Mouse (Mus musculus): ENCODE measurements at regions not wholly inside any gene's neighbourhood (a gene's known extent, or its start where the extent isn't known, plus 50 kb on each side); places are given as distances from the start of the nearest gene placed in this dataset.

DNA sequence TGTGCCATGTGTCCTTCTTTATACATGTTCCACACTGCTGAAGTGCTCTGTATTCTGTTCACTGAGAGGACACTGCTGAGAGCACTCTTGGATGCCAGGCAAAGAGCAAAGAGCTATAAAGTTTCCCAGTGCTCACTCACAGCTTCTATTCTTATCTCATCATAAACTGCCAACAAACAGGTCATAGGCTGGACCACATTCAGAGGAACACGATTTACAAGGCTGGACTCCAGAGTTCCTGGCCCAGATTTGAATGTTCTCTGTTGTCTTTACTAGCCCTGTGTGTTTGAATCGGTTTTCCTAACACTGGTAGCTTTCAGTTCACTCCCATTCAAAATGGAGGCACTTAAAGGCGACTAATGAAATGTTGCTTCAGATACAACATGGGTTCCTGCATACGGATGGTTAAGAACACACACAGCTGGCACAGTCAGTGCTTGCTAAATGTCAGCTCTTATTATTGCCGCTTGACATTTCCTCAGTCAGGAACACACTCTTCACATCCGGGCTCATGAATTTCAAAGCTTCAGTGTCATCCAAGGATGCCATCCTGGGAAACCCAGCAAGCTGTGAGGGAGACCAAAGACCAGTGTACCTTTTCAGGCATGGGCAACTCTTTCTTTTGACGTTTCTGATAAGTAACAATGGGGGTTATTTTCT lies 1203.8 kb downstream of the Gsdmc2 start:
- H3K4me3 ChIP-seq: no peak overlapping the region

DNA sequence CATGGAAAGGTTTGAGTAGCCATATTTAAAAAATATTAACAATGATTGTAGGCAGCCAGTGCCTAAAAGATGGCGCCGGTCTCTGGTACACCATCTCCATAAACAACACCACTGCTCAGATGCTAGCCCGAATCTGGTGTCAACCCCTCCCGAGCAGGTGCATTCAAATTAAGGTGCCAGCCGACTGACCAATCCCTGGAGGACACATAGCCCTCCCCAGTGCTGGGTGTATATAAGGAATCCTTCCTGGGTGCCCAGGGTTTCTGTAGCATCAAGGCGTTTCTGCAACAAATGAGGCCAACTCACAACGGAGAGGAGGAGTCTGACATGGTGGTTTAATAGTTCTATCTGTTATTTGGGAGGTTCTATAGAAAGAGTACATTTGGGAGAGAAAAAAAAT lies 1219.6 kb downstream of the Gsdmc2 start:
- DNase-seq: no peak
- intact Hi-C loops (cut with DNase I): no loop called here
- WGBS: 85% methylated on average over 7 of the region's 7 CpGs

More for the DNA sequence above, 1203.8 kb downstream of the Gsdmc2 start:
- Histone ChIP-seq H3K9ac (ENCODE audit: low read depth, low read length) (no peak overlapping the region), H3K79me2 (replicated peaks; ENCODE audit: control insufficient read depth, insufficient read depth, low read length) (no peaks in the 10 kb centered on the region), H3K27ac (no peak overlapping the region), H3K4me1 (ENCODE audit: control insufficient read depth, insufficient read depth, low read length) (no peaks in the 10 kb centered on the region), H3K36me3 (ENCODE audit: control insufficient read depth, insufficient read depth, low read length) (no peaks in the 10 kb centered on the region), H3K27me3 (ENCODE audit: control insufficient read depth, insufficient read depth, low read length) (no peaks in the 10 kb centered on the region)
- intact Hi-C loops (cut with DNase I): no loop called here
- WGBS: 66% methylated on average over 7 of the region's 7 CpGs
- no peak for DNase-seq
- TF ChIP-seq EP300 (IDR thresholded peaks at IDR 0.05; ENCODE audit: insufficient read depth, low read depth, low read length): no peak
- no peak for TF ChIP-seq CTCF (IDR thresholded peaks at IDR 0.05)
- no peak for TF ChIP-seq POLR2A (IDR thresholded peaks at IDR 0.05; ENCODE audit: insufficient read depth, low read depth, low read length)

DNA sequence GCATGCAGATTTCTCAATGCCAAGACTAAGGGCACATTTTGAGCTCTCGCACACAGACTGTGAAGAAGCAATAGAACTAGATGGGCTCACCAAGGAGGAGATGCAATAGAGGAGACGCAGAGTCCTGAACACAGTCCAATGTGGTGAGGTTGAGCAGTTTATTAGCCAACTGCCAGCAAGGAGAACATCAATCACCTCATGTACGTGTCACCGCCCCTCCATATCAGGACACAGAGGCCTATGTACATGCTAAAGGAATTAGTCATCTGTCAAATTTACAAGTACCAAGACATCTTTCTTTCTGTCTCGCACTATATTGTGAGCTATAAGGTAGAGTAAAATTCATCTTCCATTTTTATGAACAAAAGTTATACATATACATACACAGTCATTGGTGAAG lies 1228.9 kb downstream of the Gsdmc2 start:
- TF ChIP-seq POLR2A (IDR thresholded peaks at IDR 0.05; ENCODE audit: insufficient read depth, low read depth, low read length) (no peak), CTCF (IDR thresholded peaks at IDR 0.05) (no peak), EP300 (IDR thresholded peaks at IDR 0.05; ENCODE audit: insufficient read depth, low read depth, low read length) (no peak)
- H3K4me1 ChIP-seq (ENCODE audit: control insufficient read depth, insufficient read depth, low read length): no peaks in the 10 kb centered on the region
- 91% methylated on average over 5 of the region's 5 CpGs for WGBS
- H3K4me3 ChIP-seq: no peak overlapping the region
- intact Hi-C loops (cut with DNase I): no loop called here
- H3K79me2 ChIP-seq (replicated peaks; ENCODE audit: control insufficient read depth, insufficient read depth, low read length): no peaks in the 10 kb centered on the region
- no peaks in the 10 kb centered on the region for H3K27me3 ChIP-seq (ENCODE audit: control insufficient read depth, insufficient read depth, low read length)
- H3K27ac ChIP-seq: no peak overlapping the region
- no peak for DNase-seq
- no peaks in the 10 kb centered on the region for H3K36me3 ChIP-seq (ENCODE audit: control insufficient read depth, insufficient read depth, low read length)
- no peak overlapping the region for H3K9ac ChIP-seq (ENCODE audit: low read depth, low read length)

More for the DNA sequence above, 1219.6 kb downstream of the Gsdmc2 start:
- Histone ChIP-seq H3K9ac (ENCODE audit: low read depth, low read length) (no peak overlapping the region), H3K4me3 (no peak overlapping the region), H3K4me1 (ENCODE audit: control insufficient read depth, insufficient read depth, low read length) (no peaks in the 10 kb centered on the region), H3K27ac (no peak overlapping the region), H3K27me3 (ENCODE audit: control insufficient read depth, insufficient read depth, low read length) (no peaks in the 10 kb centered on the region), H3K36me3 (ENCODE audit: control insufficient read depth, insufficient read depth, low read length) (no peaks in the 10 kb centered on the region), H3K79me2 (replicated peaks; ENCODE audit: control insufficient read depth, insufficient read depth, low read length) (no peaks in the 10 kb centered on the region)
- no peak for TF ChIP-seq EP300 (IDR thresholded peaks at IDR 0.05; ENCODE audit: insufficient read depth, low read depth, low read length)
- TF ChIP-seq POLR2A (IDR thresholded peaks at IDR 0.05; ENCODE audit: insufficient read depth, low read depth, low read length): no peak
- no peak for TF ChIP-seq CTCF (IDR thresholded peaks at IDR 0.05)

DNA sequence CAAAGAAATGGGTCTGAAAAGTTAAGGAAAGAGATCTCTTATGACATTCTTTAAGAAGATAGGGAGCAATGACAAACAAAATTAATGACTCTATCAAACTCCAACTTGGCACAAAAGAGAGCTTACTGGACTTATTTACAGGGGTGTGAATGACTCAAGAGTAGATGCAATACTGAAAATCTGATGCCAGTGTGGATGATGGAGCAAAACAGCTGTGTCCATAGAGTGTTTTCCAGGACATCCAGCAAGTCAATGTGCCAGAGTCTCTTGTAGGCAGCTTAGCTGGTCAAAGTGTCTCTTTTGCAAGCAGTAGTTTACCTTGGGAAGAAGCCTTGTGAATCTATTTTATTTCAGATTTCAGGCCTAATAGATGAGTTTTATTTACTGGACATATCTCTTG lies 1248.2 kb downstream of the Gsdmc2 start:
- intact Hi-C loops (cut with DNase I): no loop called here

DNA sequence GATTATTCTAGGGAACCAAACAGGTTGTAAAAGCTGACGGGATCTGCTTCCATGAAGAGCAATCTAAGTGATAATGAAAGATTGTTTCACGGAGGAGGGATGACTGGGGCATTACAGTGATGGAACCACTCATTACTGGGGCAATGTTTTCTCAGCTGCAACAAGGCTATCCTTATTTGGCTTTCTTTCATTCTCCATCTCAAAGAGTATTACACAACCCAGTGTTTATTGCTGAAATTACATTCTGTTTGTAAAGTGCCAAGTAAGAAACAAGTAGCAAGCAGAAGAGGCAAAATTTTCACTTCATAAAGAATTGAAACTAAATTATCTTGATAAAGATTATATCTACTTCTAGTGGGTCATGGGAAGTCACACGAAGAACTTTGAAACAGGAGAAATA lies 1256.4 kb downstream of the Gsdmc2 start:
- no peaks in the 10 kb centered on the region for H3K79me2 ChIP-seq (replicated peaks; ENCODE audit: control insufficient read depth, insufficient read depth, low read length)
- WGBS: 71% methylated on average over 3 of the region's 3 CpGs
- peaks cover 2% of the 10 kb centered on the region; the same call in 1 of the 2 replicates for H3K27me3 ChIP-seq (ENCODE audit: control insufficient read depth, insufficient read depth, low read length)
- no peak overlapping the region for H3K4me3 ChIP-seq
- no peaks in the 10 kb centered on the region for H3K4me1 ChIP-seq (ENCODE audit: control insufficient read depth, insufficient read depth, low read length)
- no peak overlapping the region for H3K27ac ChIP-seq
- TF ChIP-seq POLR2A (IDR thresholded peaks at IDR 0.05; ENCODE audit: insufficient read depth, low read depth, low read length): no peak
- TF ChIP-seq EP300 (IDR thresholded peaks at IDR 0.05; ENCODE audit: insufficient read depth, low read depth, low read length): no peak
- no peak for TF ChIP-seq CTCF (IDR thresholded peaks at IDR 0.05)
- no peak for DNase-seq
- H3K9ac ChIP-seq (ENCODE audit: low read depth, low read length): no peak overlapping the region
- no peaks in the 10 kb centered on the region for H3K36me3 ChIP-seq (ENCODE audit: control insufficient read depth, insufficient read depth, low read length)
- intact Hi-C loops (cut with DNase I): no loop called here

More for the DNA sequence above, 1248.2 kb downstream of the Gsdmc2 start:
- H3K4me3 ChIP-seq: no peak overlapping the region
- H3K27ac ChIP-seq: no peak overlapping the region
- no peak for DNase-seq
- no peaks in the 10 kb centered on the region for H3K4me1 ChIP-seq (ENCODE audit: control insufficient read depth, insufficient read depth, low read length)
- no peaks in the 10 kb centered on the region for H3K79me2 ChIP-seq (replicated peaks; ENCODE audit: control insufficient read depth, insufficient read depth, low read length)
- H3K27me3 ChIP-seq (ENCODE audit: control insufficient read depth, insufficient read depth, low read length): no peaks in the 10 kb centered on the region
- TF ChIP-seq EP300 (IDR thresholded peaks at IDR 0.05; ENCODE audit: insufficient read depth, low read depth, low read length) (no peak), POLR2A (IDR thresholded peaks at IDR 0.05; ENCODE audit: insufficient read depth, low read depth, low read length) (no peak)
- no peaks in the 10 kb centered on the region for H3K36me3 ChIP-seq (ENCODE audit: control insufficient read depth, insufficient read depth, low read length)
- H3K9ac ChIP-seq (ENCODE audit: low read depth, low read length): no peak overlapping the region

DNA sequence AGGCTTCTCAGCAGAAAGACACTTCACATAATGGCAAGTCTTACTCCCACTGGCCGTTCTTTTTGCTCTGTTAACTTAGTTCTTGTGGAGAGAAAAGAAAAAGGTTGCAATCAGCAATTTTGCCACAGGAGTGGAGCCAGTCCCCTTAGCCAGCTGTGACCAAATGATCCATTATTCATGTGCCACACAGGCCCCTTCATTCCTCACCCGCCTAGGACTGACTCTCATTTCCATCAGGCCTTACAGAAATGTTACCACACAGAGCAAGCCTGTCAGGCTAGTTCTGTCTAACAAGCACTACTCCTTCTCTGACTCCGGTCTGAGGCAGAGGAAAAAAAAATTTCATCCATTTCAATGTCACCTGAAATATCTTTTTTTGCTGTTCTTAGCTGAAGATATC lies 1266.2 kb downstream of the Gsdmc2 start:
- TF ChIP-seq EP300 (IDR thresholded peaks at IDR 0.05; ENCODE audit: insufficient read depth, low read depth, low read length): no peak
- TF ChIP-seq POLR2A (IDR thresholded peaks at IDR 0.05; ENCODE audit: insufficient read depth, low read depth, low read length): no peak
- no peak overlapping the region for H3K27ac ChIP-seq

More for the DNA sequence above, 1266.2 kb downstream of the Gsdmc2 start:
- Histone ChIP-seq H3K79me2 (replicated peaks; ENCODE audit: control insufficient read depth, insufficient read depth, low read length) (no peaks in the 10 kb centered on the region), H3K4me1 (ENCODE audit: control insufficient read depth, insufficient read depth, low read length) (no peaks in the 10 kb centered on the region), H3K9ac (ENCODE audit: low read depth, low read length) (no peak overlapping the region), H3K27me3 (ENCODE audit: control insufficient read depth, insufficient read depth, low read length) (no peaks in the 10 kb centered on the region), H3K36me3 (ENCODE audit: control insufficient read depth, insufficient read depth, low read length) (no peaks in the 10 kb centered on the region), H3K4me3 (no peak overlapping the region)
- WGBS: 90% methylated on average over 3 of the region's 3 CpGs
- no peak for DNase-seq
- intact Hi-C loops (cut with DNase I): no loop called here

All from heart, adult 2 months (tissue).